Mouse (Mus musculus) heart, adult 2 months (tissue): ENCODE measurements around the gene Nhp2. TPM values are rescaled to one million over a fixed set of nuclear protein-coding genes. Genes with fewer than 3 reads are reported as not detected.
A peak's percentile ranks its signal among the peaks of the same experiment; 100 is the strongest.

Experiments
- DNase-seq, 2 experiments: peaks; one replicate each; pipeline ENCODE4 v3.0.0; 2021
- H3K27ac ChIP-seq: fragments of 200-600 bp; 2 replicates; pipeline ENCODE4 v1.8.1; 2022
- H3K27me3 ChIP-seq: fragments of 200-500 bp; 2 replicates; pipeline ENCODE4 v1.6.1; 2012; ENCODE audit warnings: mild to moderate bottlenecking, low read length, inconsistent platforms, mixed read lengths; ENCODE audit not compliant: control insufficient read depth, insufficient read depth
- H3K36me3 ChIP-seq: fragments of 200-500 bp; 2 replicates; pipeline ENCODE4 v1.6.1; 2012; ENCODE audit warnings: low read length, inconsistent platforms; ENCODE audit not compliant: control insufficient read depth, insufficient read depth
- H3K4me1 ChIP-seq: fragments of 200-500 bp; 2 replicates; pipeline ENCODE4 v1.6.1; 2011; ENCODE audit warnings: low read length; ENCODE audit not compliant: control insufficient read depth, insufficient read depth
- H3K4me3 ChIP-seq: fragments of 200-600 bp; 2 replicates; pipeline ENCODE4 v1.8.1; 2022
- H3K79me2 ChIP-seq: fragments of 200-500 bp; replicated peaks from 2 replicates; pipeline ENCODE4 v1.6.1; 2012; ENCODE audit warnings: mild to moderate bottlenecking, inconsistent platforms, low read length, moderate library complexity, mixed read lengths; ENCODE audit not compliant: control insufficient read depth, insufficient read depth
- H3K9ac ChIP-seq: fragments of 200-500 bp; 2 replicates; pipeline ENCODE4 v1.6.1; 2012; ENCODE audit warnings: low read depth, mild to moderate bottlenecking, control low read depth, inconsistent platforms, low read length, mixed read lengths
- CTCF ChIP-seq: fragments of 200-600 bp; IDR thresholded peaks from 2 replicates; pipeline ENCODE4 v1.8.1; 2022; ENCODE audit warnings: antibody characterized with exemption, mild to moderate bottlenecking, moderate library complexity
- EP300 ChIP-seq: fragments of 200-500 bp; IDR thresholded peaks from 2 replicates; pipeline ENCODE4 v1.6.1; 2011; ENCODE audit warnings: low read depth, low read length, control low read depth; ENCODE audit not compliant: insufficient read depth
- POLR2A ChIP-seq: fragments of 200-500 bp; IDR thresholded peaks from 2 replicates; pipeline ENCODE4 v1.6.1; 2011; ENCODE audit warnings: mild to moderate bottlenecking, low read depth, low read length, control low read depth; ENCODE audit not compliant: insufficient read depth
- WGBS: fragments of 180-500 bp; shearing (Covaris S2); methylation state at CpG from one replicate; pipeline ENCODE4 v1.1.7; 2018; 5-methylcytosine and 5-hydroxymethylcytosine counted together
- intact Hi-C: fragments of 180-260 bp; cut with DNase I; formaldehyde crosslinking; loops from one replicate; pipeline ENCODE4 v1.15.1; 2025
- polyA plus RNA-seq: library from polyadenylated mRNA; depleted of rRNA; stranded (reverse); fragments of >200 nt; gene quantifications from 2 replicates; pipeline ENCODE4 v1.2.3, GENCODE M21; 2012
- total RNA-seq, 2 experiments: library from RNA; stranded (reverse); gene quantifications; 2 replicates each; pipeline ENCODE4 v1.2.3; 2021

The Nhp2 gene
- total and polyA plus RNA-seq, 3 experiments, result 18.4 to 24.8 (median 19.0) TPM

GRCm38 (mm10) chr11:51595459-51596083, 24.0 kb upstream of the Nhp2 start:
- H3K4me1 ChIP-seq, result 0 out of 2 replicates have a peak, but pooled peaks cover 1% of the 10 kb centered on the region
- intact Hi-C loops, result no loop called here
- H3K4me3 ChIP-seq, result no peak overlapping the region
- no peaks in the 10 kb centered on the region; the same call in 1 of the 2 replicates for H3K79me2 ChIP-seq
- no peak overlapping the region for H3K9ac ChIP-seq
- TF ChIP-seq EP300 (no peak), POLR2A (no peak), CTCF (no peak)
- WGBS, result 89% methylated on average over 1 of the region's 1 CpGs
- H3K27me3 ChIP-seq, result no peaks in the 10 kb centered on the region
- no peak overlapping the region for H3K27ac ChIP-seq
- H3K36me3 ChIP-seq, result peaks cover 27% of the 10 kb centered on the region
- no peak for DNase-seq

GRCm38 (mm10) chr11:51597553-51597952, 22.0 kb upstream of the Nhp2 start:
- intact Hi-C loops, result no loop called here
- no peak for TF ChIP-seq CTCF
- TF ChIP-seq EP300, result no peak
- TF ChIP-seq POLR2A, result no peak

GRCm38 (mm10) chr11:51602253-51602652, 17.3 kb upstream of the Nhp2 start:
- Histone ChIP-seq H3K27me3 (no peaks in the 10 kb centered on the region), H3K36me3 (peaks cover 28% of the 10 kb centered on the region), H3K27ac (no peak overlapping the region), H3K4me1 (no peaks in the 10 kb centered on the region; the same call in 1 of the 2 replicates), H3K4me3 (no peak overlapping the region), H3K79me2 (peaks cover 3% of the 10 kb centered on the region; the same call in 1 of the 2 replicates), H3K9ac (no peak overlapping the region)
- WGBS, result 81% methylated on average over 3 of the region's 3 CpGs
- no peak for DNase-seq
- TF ChIP-seq CTCF, result no peak
- no peak for TF ChIP-seq EP300
- no peak for TF ChIP-seq POLR2A
- intact Hi-C loops, result loop anchor here (10.0 kb wide), 1 partner anchor 403 kb away; the partner anchor contains the start of genes Cdkl3 and Ube2b

More at GRCm38 (mm10) chr11:51597553-51597952, 22.0 kb upstream of the Nhp2 start:
- Histone ChIP-seq H3K27me3 (no peaks in the 10 kb centered on the region), H3K4me3 (no peak overlapping the region), H3K4me1 (peaks cover 1% of the 10 kb centered on the region; the same call in 1 of the 2 replicates), H3K36me3 (peaks cover 27% of the 10 kb centered on the region), H3K9ac (no peak overlapping the region), H3K27ac (no peak overlapping the region), H3K79me2 (peaks cover 3% of the 10 kb centered on the region; the same call in 1 of the 2 replicates)
- no peak for DNase-seq
- 66% methylated on average over 2 of the region's 2 CpGs for WGBS

- under 1% methylated on average over 80 of the region's 81 CpGs for WGBS
- H3K36me3 ChIP-seq, result peaks cover 20% of the 10 kb centered on the region
These were observed 13.7 kb upstream of the Nhp2 start for GRCm38 (mm10) chr11:51605602-51606446.

GRCm38 (mm10) chr11:51606447-51607095, 13.0 kb upstream of the Nhp2 start, which contains the start of gene Hnrnpab:
TSS of gene Hnrnpab (minus strand) at chr11:51606847.
- Histone ChIP-seq H3K79me2 (peaks cover 2% of the 10 kb centered on the region; the same call in 1 of the 2 replicates), H3K4me3 (peak within 1 kb of the TSS; percentile 88), H3K36me3 (peaks cover 20% of the 10 kb centered on the region), H3K27me3 (no peaks in the 10 kb centered on the region), H3K4me1 (no peaks in the 10 kb centered on the region; the same call in 1 of the 2 replicates), H3K9ac (peak within 1 kb of the TSS; percentile 89), H3K27ac (peak within 1 kb of the TSS; percentile 89)
- under 1% methylated on average over 91 of the region's 91 CpGs for WGBS
- intact Hi-C loops, result loop anchor here (2.0 to 10.0 kb wide), 2 partner anchors 22 to 398 kb away; partner anchors contain the start of genes Cdkl3, Phykpl and Ube2b
- TF ChIP-seq EP300 (0 out of 2 replicates have a peak, but pooled peaks have one; percentile 38), POLR2A (peak; percentile 100), CTCF (no peak)
- DNase-seq, result peak; percentile 96 to 98

More at GRCm38 (mm10) chr11:51605602-51606446, 13.7 kb upstream of the Nhp2 start:
- H3K4me3 ChIP-seq, result peak overlapping the region; percentile 88
- H3K9ac ChIP-seq, result peak overlapping the region; percentile 89
- no peaks in the 10 kb centered on the region; the same call in 1 of the 2 replicates for H3K4me1 ChIP-seq
- intact Hi-C loops, result loop anchor here (2.0 to 10.0 kb wide), 2 partner anchors 21 to 399 kb away; partner anchors contain the start of genes Cdkl3, Phykpl and Ube2b
- no peaks in the 10 kb centered on the region for H3K27me3 ChIP-seq
- peaks cover 3% of the 10 kb centered on the region; the same call in 1 of the 2 replicates for H3K79me2 ChIP-seq
- DNase-seq, result peak; percentile 91 to 94
- H3K27ac ChIP-seq, result peak overlapping the region; percentile 89
- TF ChIP-seq EP300 (peak; percentile 76; the same call in 1 of the 2 replicates), POLR2A (peak; percentile 54; the same call in 1 of the 2 replicates), CTCF (no peak)
